Mouse (Mus musculus): ENCODE data around the gene Plxdc1.

- TF ChIP-seq CTCF (IDR thresholded peaks at IDR 0.05; ENCODE audit: low read depth, low read length) = peak; percentile 83
- TF ChIP-seq TAL1 (conservative IDR thresholded peaks at IDR 0.05; ENCODE audit: low read depth, low read length) = no peak
- no peak for TF ChIP-seq GATA1 (IDR thresholded peaks at IDR 0.05; ENCODE audit: borderline replicate concordance, low read length)
- no peak for TF ChIP-seq POLR2AphosphoS5 (IDR thresholded peaks at IDR 0.05; ENCODE audit: insufficient replicate concordance, low read depth, low read length)
- no peak for TF ChIP-seq GATA2 (IDR thresholded peaks at IDR 0.05; ENCODE audit: borderline replicate concordance, low read depth, low read length)
These were observed 49.5 kb downstream of the Plxdc1 start for GRCm38 (mm10) chr11:97936758-97937157.

Measured in G1E (cell line).